Mouse (Mus musculus) cortical plate, adult 2 months (tissue): ENCODE measurements around the gene Serpini2. TPM values are rescaled to one million over a fixed set of nuclear protein-coding genes. Genes with fewer than 3 reads are reported as not detected.
"Not testable (repeated sequence)": the region's sequence is repeated elsewhere in the genome, so short reads cannot be mapped to it uniquely, and the experiment has no call there.

Experiments used
- H3K27ac ChIP-seq: fragments of 200-500 bp; 2 replicates; pipeline ENCODE4 v1.5.1; 2012; ENCODE audit warnings: low read length, control low read depth, inconsistent platforms; ENCODE audit not compliant: insufficient read depth
- H3K4me1 ChIP-seq: fragments of 200-500 bp; 2 replicates; pipeline ENCODE4 v1.6.1; 2011; ENCODE audit warnings: low read length; ENCODE audit not compliant: control insufficient read depth, insufficient read depth
- H3K4me3 ChIP-seq: fragments of 200-500 bp; 2 replicates; pipeline ENCODE4 v1.5.1; 2011; ENCODE audit warnings: mild to moderate bottlenecking, low read length, control low read depth; ENCODE audit not compliant: insufficient read depth
- CTCF ChIP-seq: fragments of 200-500 bp; IDR thresholded peaks from 2 replicates; pipeline ENCODE4 v1.5.1; 2011; ENCODE audit warnings: mild to moderate bottlenecking, control low read depth, low read length; ENCODE audit not compliant: insufficient read depth; ENCODE audit errors: extremely low read depth
- POLR2A ChIP-seq: fragments of 200-500 bp; IDR thresholded peaks from 2 replicates; pipeline ENCODE4 v1.6.1; 2011; ENCODE audit warnings: mild to moderate bottlenecking, low read length, control low read depth; ENCODE audit not compliant: insufficient read depth; ENCODE audit errors: extremely low read depth
- polyA plus RNA-seq: library from polyadenylated mRNA; depleted of rRNA; stranded (reverse); fragments of >200 nt; gene quantifications from 2 replicates; pipeline ENCODE4 v1.2.3, GENCODE M21; 2012; rRNA removed

Serpini2 gene
- not detected in 2 replicates for polyA plus RNA-seq

DNA sequence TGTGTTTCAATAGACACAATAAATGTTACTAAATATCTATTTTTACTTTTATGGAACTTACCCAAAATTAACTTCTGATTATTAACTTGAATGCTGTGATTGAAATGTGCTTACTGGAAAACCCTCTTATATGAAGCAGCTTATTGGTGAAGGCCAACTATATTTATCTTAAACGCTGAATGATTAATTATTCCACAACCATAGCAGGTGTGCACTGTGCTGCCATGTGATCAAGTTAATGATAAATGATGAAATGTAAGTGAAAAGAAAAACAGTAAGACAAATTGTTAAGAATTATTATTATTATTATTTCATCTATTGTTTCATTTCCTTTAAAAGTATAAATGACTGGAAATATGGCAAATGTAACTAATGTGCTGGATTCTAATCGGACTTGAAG, at the start of gene Serpini2:
Gene Serpini2, minus strand, starts transcription at position 101 of the 400 bp plus-strand sequence.
- no peaks in the 10 kb centered on the region for H3K4me1 ChIP-seq
- no peak for TF ChIP-seq CTCF
- no peak for TF ChIP-seq POLR2A
- H3K27ac ChIP-seq, result no peak within 1 kb of the TSS
- no peak within 1 kb of the TSS for H3K4me3 ChIP-seq

DNA sequence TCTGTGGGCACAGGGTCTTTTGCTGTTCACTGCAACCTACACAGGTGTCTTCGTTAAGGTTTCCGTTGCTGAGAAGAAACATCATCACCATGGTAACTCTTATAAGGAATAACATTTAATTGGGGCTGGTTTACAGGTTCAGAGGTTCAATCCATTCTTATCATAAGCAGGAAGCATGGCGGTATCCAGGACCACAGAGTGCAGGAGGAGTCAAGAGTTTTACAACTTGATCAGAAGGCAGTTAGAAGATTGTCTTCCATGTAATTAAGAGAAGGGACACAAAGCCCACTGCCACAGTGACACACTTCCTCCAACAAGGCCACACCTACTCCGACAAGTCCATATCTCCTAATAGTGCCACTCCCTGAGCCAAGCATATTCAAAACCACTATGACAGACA, 39.0 kb upstream of the Serpini2 start:
- Histone ChIP-seq H3K4me3 (no peak overlapping the region), H3K27ac (no peak overlapping the region), H3K4me1 (no peaks in the 10 kb centered on the region)
- TF ChIP-seq CTCF, result no peak
- TF ChIP-seq POLR2A, result no peak

DNA sequence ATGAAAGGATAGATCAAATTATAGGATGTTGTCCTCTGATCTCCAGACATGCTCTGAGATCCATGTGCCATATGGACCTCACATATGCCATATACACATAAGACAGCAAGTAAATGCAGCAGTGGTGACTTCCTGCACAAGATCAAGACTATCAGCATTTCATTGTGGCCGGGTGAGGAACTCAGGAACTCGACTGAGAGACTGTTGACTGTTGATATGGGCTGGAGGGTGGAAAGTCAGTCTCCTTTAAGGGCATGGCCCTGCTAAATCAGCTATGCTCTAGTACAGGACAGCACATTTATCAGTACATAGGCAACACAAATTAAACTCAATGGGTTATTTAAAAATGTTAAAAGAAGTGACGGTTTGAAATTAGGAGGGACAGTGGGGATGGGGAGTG, 38.4 kb upstream of the Serpini2 start:
- Histone ChIP-seq H3K27ac (no peak overlapping the region), H3K4me3 (no peak overlapping the region), H3K4me1 (no peaks in the 10 kb centered on the region)
- TF ChIP-seq POLR2A (no peak), CTCF (no peak)

DNA sequence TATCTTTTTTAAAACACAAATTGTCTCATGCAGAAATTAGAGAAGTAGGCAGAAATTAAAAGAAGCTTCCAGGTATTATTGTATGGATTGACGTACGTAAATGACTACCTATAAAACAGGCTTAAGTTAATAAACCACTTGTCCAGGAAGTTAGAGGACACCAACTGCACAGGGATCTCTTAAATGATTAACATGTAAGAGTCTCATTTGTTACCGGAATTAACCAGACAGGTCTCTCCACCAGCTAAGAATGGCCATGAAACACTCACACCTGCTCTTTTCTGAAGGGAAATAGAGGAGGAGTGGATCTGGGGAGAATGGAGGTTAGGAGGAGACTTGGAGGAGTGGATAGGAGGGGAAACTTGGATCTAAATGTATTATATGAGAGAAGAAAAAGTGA, 35.7 kb upstream of the Serpini2 start:
- TF ChIP-seq CTCF, result no peak
- no peak for TF ChIP-seq POLR2A
- Histone ChIP-seq H3K27ac (no peak overlapping the region), H3K4me1 (no peaks in the 10 kb centered on the region), H3K4me3 (no peak overlapping the region)

DNA sequence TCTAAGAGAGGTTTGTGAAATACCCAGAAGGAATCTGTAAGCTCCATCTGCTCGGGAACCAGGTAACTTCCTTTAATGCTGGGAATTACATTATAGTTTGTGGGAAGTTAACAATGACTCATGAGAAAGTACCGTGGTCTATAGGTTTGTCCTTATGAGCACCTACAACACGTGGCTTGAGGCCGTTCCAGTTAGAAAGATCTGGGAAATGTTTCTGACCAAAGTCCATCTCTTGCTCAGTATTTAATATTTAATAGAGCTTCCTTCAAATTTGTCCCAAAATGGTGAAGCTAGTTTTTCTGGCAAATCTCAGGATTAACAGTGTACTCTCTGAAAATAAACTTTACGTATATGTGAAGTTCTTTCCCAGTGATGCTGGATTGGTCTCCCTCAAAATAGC, 34.7 kb upstream of the Serpini2 start:
- Histone ChIP-seq H3K27ac (no peak overlapping the region), H3K4me1 (no peaks in the 10 kb centered on the region), H3K4me3 (no peak overlapping the region)
- TF ChIP-seq CTCF, result no peak
- no peak for TF ChIP-seq POLR2A

DNA sequence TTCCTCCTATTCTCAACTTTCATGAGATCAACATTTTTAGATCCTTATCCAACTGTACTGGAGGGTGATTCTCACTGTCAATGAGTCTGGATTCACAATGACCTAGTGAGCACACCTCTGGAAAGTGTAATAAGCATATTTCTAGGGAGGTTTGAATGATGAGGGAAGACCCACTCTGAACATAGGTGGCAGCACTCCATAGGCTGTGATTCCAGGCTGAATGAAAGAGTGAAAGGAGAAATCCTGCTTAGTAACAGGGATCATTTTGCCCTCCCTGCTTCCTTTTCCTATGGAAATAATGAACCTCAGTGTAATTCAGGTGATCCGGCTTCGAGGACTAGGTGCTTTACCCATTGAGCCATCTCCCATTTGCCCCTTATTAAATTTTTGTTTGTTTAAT, 31.2 kb upstream of the Serpini2 start:
- no peak overlapping the region for H3K4me3 ChIP-seq
- TF ChIP-seq CTCF, result no peak
- TF ChIP-seq POLR2A, result no peak
- no peak overlapping the region for H3K27ac ChIP-seq
- H3K4me1 ChIP-seq, result no peaks in the 10 kb centered on the region; the same call in 1 of the 2 replicates

DNA sequence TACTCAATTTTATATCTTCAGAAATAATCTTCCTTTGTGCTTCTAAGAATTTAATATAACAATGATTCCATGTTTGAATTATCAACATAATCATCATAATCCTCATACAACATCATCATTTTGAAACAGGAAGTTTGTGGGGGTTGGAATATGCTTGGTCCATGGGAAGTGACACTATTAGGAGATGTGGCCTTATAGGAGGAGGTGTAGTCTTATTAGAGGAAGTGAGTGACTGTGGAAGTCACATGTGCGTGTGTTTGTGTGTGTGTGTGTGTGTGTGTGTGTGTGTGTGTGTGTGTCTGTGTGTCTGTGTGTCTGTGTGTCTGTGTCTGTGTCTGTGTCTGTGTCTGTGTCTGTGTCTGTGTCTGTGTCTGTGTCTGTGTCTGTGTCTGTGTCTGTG, 29.6 kb upstream of the Serpini2 start:
- H3K27ac ChIP-seq, H3K4me1 ChIP-seq, H3K4me3 ChIP-seq: not testable (repeated sequence)

DNA sequence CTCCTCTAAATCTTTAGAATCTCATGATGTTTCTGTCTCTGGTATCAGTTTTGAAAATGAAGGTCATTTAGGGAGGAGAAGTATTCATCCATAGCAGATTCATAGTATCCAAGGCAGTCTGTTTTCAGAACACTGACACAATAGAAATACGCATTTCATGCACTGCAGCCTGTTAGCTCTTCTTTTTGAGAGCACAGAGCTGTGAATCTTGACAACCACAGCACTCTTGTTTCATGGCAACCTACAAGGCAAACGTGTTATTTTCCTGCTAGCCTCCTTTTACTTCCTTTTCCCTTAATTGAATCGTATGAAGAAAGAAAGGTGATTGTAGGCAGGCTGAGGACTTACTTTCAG, 27.9 kb upstream of the Serpini2 start:
- H3K27ac ChIP-seq, result no peak overlapping the region
- H3K4me1 ChIP-seq, result no peaks in the 10 kb centered on the region; the same call in 1 of the 2 replicates
- TF ChIP-seq CTCF (no peak), POLR2A (no peak)
- H3K4me3 ChIP-seq, result no peak overlapping the region

DNA sequence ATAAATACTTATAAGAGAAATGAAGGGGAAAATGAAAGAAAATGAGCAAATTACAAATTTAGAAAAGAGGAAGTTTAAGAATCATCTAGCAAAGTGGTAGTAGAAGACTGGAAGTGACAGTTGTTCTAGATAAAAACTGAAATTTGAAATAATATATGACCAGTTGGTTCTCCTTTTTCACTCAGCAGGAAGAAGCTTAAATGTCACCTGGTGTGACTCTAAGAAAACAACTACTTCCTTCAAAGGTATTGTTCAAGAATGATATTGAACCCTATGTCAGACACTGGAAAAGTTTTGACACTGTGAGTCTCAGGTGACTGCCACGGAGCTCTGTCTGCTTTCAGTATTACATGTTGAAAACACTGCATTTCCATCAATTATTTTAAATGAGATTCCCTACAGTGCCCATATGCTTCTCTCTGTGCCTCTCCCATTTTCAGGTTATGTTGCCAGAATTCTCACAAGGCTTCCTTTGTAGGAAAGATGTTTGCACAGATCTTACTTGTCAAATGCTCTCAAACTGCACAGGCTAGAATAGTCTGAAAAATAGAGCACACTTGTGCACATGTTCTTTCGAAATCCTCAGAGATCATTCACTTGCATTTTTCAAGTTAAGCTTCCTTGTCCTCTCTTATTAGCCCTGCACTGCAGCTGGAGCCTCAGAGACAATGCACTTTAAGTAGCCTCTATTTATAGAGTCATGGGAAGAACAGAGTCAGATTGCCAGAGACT, 27.3 kb upstream of the Serpini2 start:
- no peak overlapping the region for H3K27ac ChIP-seq

DNA sequence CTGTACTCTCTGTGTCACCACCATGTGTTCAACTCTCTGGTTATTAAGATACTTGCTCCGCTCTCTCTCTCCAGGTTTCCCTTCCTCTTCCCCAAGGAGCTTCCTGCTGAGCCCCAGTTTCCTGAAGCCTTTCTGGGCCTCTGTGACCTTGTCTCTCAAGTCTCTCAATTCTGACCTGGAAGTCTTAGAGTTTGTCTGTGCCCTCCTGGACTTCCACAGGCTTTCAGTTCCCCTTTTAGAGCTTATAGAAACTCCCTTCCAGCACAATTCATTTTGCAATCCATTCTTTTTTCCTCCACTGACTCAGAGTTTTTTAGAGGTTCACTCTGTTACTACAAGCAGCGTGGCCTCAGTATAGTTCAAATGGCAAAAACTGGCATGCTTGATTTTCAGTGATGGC, 23.4 kb upstream of the Serpini2 start:
- Histone ChIP-seq H3K4me1 (no peaks in the 10 kb centered on the region; the same call in 1 of the 2 replicates), H3K27ac (no peak overlapping the region), H3K4me3 (no peak overlapping the region)
- TF ChIP-seq CTCF (no peak), POLR2A (no peak)

More for the DNA sequence above, 27.3 kb upstream of the Serpini2 start:
- Histone ChIP-seq H3K4me3 (no peak overlapping the region), H3K4me1 (no peaks in the 10 kb centered on the region; the same call in 1 of the 2 replicates)
- TF ChIP-seq CTCF, result no peak
- no peak for TF ChIP-seq POLR2A
